Mouse (Mus musculus): Measurements from ENCODE around the gene Crebrf.

The Crebrf gene

DNA sequence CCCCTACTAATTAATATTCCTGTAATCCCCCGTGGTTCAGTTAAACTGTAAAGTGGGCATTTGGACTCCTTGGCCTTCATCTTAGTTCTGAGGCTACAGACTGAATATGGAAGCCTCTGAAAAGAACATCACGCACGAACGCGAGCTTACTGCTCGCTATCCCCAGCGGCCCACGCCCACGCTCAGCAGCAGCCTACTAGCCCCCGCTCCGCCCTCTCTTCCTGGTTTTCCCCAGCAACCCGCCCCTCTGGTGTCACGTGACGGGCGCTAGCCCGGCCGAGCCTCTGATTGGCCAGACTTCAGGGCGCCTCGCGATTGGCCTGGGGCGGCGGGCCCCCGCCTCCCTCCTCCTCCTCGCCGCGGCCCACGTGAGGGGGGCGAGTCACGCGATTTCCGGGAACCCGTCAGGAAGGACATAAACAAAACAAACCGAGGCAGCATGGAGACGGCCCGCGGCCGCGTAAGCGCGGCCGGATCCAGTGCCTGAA is at the start of gene Crebrf:
Gene Crebrf, plus strand, starts transcription at position 380 of the 488 bp plus-strand sequence.
- DNase-seq (ENCODE audit: low read depth, low spot score) = peak; percentile 97

DNA sequence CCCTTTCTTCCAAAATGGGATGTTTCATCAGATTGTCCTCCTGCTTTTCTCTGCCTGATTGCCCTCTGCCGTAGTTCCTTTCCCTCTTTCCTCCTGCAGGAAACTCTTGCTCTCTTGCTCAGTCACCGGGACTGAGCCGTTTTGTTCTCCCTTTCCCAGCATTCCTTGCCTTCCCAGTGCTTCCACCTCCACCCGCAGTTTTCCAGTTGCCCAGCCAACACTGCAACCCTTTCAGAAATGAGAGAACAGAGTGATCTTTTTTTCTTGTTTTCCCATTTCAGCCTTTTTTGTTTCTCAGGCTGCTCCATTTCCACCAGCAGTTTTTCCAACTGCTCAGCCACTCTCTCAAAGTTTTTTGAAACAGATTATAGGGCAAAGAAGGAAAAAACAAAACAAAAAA is 44.2 kb upstream of the Crebrf start:
- no peak for DNase-seq (ENCODE audit: low read depth, low spot score)

DNA sequence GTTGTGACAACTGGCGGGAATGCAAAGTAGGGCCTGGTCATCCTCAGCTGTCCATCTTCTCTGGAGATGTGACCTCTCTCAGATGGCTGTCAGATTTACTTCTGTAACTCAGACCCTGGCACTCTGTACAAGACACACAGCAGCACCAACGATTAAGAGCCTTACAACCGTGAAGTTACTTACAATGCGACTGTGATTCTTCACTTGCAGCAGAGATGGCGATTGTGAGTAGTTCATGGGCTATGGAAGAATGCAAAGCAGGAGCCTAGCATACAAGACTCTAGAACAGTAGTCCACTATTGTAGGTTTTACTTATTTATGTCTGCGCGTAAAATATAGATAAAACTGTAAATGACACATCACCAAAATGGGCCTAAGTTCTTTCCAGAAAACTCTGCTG is 39.6 kb upstream of the Crebrf start:
- no peak for DNase-seq (ENCODE audit: low read depth, low spot score)

DNA sequence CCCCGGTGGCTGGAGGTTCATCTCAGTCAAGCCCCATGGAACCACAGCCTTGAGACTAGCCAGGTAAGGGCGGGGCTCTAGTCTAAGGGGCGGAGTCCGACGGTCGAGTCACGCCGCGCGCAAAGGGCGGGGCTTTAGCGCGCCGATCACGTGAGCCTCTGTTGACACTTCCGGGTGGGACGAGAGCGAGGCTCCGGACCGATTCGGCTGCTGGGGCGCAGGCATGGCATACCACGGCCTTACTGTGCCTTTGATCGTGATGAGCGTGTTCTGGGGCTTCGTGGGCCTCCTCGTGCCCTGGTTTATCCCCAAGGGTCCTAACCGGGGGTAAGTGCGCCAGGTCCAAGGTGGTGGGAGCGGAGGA is 39.2 kb upstream of the Crebrf start:
- peak; percentile 95 for DNase-seq (ENCODE audit: low read depth, low spot score)

DNA sequence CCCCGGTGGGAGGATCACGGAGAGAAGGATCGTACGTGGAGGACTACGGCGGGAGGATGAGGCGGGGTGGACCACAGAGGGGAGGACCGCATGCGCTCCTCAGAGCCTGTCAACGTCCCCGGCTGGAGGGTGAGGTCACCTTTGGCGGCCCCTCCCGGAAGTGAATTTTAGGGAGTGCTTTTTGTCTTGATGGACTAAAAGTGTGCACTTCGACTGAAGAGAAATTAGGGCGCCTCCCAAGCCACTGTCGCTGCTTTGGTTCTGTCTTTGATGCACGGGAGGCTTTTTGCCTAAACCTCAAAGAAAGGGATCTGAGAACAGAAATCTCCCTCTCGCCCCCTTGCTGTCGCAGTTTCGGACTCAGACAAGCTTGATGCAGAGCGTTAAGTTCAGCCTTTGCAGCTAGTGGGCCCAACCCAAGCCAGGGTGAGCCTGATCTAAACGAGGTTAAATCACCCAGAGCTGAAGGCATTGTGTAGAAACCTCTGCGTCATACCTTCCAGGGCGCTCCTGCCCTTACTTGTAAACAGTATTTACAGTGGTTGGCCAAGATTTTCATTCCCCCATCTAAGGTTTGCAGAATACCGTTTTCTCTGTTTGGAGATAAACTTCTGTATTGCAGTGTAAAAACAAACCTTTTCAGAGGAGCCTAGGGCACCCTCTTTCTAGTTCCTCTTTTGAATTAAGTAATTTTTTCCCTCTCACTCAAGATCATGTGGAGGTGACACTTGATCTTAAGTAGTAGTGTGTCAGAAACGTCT is 38.7 kb upstream of the Crebrf start:
- DNase-seq (ENCODE audit: low read depth, low spot score) = peak; percentile 47

DNA sequence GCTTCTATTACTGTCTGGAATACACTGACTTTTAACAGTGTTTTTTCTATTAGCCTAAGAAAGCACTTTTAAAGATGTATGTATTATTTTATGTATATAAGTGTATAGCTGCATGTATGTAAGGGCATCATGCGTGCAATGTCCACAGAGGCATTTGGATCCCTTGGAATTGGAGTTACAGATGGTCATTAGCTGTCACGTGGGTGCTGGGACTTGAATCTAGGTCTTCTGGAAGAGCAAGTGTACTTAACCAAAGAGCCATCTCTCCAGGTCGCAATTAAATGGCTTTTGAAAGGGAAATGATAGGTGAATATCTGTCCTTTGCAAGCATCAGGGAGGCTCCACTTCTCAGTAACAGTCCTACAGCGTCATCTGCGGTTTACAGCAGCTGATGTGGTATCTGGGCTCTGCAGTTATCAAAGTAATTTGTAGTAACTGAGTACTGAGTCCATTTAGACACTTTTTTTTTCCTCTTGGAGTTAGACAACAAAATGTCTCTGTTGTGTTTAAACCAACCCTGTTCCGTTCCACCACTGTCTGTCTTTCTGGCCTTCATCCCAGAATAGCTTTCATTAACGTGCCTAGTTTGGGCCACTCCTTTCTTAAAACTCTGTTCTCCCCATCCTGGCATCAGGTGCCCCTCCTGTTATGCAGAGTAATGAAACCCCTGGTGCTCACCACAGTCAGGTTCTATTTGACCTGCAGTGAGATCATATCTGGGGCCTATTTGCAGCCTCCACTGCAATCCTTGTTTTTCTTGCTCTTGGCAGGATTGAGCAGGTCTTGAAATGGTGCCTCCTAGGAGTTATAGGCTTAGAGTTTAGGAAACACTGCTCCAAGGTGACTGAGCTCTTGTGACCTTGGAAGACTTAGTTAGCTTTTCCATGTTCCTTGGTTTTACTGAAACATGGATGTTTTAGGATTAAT is 37.5 kb upstream of the Crebrf start:
- DNase-seq (ENCODE audit: low read depth, low spot score) = no peak

DNA sequence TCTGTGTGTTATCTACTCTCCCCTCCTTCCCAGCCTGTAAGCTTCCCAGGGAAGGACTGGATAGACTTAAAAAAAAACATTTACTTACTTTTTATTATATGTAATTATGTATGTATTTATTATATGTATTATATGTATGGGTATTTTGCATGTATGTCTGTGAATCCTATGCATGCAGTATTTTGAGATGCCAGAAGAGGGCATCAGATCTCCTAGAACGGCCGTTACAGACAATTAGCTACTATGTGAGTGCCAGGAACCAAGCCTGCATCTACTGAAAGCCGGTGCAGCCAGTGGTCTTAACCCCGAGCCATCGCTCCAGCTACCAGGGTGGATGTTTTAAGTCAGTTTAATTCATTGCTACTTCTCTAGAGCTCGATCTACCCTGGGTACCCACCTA is 34.2 kb upstream of the Crebrf start:
- peak; percentile 35 for DNase-seq (ENCODE audit: low read depth, low spot score)

DNA sequence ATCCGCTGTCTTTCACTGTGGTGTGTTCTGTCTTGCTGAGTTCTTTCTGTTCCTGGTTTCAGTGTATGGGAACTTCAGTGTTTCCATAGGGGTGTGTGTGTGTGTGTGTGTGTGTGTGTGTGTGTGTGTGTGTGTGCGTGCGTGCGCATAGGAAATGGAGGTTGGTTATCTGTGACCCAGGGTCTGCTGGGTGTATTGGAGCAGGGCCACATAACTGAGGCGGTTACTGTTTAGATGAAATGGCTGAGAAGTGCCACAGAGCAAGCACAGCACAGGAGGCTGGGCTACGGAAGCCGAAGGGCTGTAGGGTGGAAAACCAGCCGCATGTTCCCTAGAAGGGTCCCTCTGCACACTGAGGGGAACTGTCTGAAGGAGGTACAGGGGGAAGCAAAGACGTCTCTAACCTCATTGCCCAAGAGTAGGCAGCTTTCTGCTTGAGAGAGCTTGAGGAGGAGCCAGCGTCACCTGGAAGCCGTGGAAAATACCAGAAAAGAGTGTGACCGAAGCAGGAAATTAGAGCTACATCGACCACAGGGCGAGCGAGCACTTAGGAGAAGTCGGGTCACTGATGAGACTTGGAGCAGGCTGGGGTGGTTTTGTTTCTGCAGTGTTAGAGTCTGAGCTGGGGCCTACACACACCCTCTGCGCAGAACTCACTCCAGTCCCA is 29.0 kb upstream of the Crebrf start:
- no peak for DNase-seq (ENCODE audit: low read depth, low spot score)

DNA sequence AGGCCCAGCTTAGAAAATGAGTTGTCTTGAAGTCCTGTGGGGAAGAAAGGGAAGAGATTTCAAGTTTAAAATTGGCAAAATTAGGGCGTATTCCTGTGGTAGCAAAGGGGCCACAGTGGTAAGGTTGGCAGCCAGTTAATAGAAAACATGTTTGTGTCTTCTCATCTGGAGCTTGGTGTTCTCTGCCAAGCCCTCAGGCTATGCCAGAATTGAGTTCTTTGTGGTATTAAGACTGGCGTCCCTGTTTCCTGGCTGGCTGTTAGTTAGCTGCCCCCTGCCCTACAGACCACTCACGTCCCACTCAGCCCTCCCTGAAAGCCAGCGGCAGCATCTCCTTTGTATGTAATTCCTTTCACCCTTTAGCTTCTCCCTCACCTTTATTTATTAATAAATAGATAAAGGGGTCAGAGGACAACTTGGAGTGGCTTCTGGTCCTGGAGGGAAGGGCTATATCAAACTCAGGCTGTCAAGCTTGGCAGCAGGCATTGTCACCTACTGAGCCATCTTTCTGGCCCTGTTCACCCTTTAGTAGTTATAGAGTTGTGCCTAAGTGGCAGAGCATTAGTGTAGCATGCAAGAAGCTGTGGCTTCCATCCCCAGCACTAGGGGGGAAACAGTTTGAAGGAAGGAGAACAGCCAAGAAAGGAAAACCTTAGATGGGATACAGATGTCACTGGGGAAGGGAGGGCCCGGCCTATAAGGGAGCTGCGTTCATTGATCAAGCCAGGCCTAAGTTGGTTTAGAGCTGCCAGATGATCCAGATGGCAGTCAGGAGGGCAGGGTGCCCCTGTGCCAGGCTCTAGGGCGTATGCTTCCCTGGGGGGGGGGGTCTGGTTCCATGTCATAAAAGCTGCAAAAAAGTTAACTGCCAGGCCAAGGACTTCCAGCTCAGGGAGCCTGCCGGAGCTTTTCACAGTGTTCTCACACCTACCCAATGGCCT is 26.4 kb upstream of the Crebrf start:
- no peak for DNase-seq (ENCODE audit: low read depth, low spot score)

DNA sequence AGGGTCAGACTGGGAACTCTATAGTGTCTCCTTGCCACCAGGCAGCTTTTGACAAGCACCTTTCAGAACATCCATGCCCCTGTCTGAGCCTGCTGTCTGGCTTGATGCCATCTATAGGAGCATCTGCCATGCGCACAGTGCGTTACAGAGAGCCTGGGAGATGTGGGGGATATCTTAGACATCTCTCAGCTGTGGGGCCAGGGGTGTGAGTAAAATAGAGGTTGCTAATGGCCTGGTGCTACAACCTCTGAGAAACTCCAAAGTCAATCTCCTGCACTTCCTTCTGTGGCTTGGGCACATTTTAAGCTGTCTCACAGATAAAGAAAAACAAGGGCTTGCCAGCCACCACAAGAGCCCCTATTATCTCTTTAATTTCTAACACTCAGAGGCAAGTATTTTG is 25.6 kb upstream of the Crebrf start:
- DNase-seq (ENCODE audit: low read depth, low spot score) = no peak

DNA sequence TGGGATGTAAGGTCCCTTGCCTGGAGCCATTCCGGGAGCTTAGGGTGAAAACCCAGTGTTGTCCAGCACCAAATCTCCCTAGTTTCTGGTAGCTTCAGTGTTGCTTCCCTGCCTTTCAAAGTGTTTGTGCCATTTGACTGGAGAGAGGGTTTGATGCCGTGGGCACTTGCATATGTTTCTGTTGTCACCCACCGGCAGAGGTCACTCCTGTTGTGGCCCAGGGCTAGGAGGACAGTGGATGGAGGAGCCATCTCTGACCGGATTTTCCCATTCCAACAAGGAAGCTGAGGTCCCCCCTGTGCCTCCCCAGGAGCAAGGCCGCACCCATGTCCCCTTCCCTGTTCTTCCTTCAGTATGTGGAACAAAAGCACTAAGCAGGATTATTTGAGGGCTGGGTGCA is 25.2 kb upstream of the Crebrf start:
- DNase-seq (ENCODE audit: low read depth, low spot score) = no peak

DNA sequence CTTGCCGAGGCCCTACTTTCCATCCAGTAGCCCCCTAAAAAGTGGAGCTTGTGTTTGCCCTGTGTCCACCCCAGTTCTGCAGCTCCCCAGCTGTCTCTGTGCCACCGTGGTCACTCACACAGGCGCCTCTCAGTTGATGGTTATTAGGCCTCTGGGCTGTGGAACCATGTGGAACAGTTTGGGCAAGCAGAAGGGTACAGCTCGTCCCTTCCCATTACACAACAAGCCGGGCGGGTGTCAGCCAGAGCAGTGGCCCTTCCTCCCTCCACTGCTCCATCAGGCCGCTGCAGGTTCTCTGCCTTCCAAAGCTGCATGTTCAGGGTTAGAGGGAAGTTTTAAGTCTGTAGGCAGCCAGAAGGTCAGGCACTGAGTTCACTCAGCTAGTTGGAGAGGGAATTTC is 24.3 kb upstream of the Crebrf start:
- no peak for DNase-seq (ENCODE audit: low read depth, low spot score)

DNA sequence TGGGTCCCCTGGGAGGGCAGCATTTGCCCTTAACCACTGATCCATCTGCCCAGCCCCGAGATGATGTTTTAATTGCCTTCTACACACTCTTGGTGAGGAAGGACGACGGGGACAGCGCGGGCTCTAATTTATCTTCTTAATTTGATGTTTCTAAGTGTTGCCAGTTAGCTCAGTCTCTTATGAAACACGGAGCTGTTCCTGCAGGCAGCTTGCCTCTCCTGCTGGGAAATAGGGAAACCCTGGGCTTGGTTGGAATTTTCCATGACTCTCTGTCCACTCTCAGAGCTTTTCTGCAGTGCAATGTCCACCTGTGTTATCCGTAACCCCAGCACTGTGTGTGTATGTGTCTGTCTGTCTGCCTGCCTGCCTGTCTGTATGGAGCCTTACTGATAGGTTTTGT is 22.0 kb upstream of the Crebrf start:
- DNase-seq (ENCODE audit: low read depth, low spot score) = no peak

DNA sequence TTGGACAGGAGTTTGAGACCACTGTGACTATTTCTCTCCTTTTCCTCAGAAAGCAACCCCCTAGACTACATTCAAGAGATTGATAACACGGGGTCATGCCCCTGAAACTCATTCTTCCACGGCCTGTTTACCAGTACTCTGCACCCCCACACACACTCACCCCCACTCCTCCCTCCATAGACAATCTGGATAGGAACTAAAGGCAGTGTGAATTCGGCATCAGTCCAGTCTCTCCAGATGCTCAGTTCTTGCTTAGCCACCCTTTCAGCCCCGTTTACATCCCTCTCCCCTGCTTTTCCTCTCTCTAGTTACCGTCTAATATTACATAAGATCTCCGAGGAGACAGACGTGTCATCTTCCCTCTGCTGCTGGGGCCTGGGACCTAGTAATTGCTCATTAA is 21.3 kb upstream of the Crebrf start:
- DNase-seq (ENCODE audit: low read depth, low spot score) = no peak

DNA sequence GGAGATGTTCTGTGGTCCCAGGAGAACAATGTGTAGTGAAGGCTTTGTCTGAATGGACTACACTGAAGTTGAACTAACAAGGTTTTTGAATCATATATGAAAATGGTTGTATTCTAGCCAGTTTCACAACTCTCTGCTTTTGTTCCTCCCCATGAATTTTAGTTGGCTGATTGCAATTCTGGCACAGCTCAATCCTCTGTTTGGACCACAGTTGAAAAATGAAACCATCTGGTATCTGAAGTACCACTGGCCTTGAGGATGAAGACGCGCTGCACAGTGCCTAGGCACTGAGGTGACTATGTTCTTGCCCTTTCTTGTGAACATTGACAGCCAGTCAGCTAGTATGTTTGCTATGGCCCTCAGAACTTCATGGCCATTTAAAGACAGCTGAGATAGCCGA is 20.3 kb upstream of the Crebrf start:
- DNase-seq (ENCODE audit: low read depth, low spot score) = no peak

DNA sequence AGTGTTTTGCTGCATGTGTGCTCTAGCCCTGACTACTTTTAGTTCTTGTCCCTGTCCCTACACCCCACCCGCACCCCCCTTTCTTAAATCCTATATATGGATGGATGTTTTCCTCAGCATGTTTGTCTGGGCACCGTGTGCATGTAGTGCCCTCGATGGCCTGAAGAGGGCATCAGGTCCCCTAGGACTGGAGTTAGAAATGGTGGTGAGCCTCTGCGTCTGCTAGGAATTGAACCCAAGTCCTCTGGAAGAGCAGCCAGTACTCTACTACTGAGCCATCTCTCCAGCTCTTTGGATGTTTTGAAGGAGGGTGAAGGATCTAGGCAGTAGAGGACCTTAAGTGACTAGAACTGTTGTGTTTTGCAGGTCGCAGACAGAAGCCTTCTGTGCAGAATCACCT is 16.6 kb upstream of the Crebrf start:
- peak; percentile 39 for DNase-seq (ENCODE audit: low read depth, low spot score)

DNA sequence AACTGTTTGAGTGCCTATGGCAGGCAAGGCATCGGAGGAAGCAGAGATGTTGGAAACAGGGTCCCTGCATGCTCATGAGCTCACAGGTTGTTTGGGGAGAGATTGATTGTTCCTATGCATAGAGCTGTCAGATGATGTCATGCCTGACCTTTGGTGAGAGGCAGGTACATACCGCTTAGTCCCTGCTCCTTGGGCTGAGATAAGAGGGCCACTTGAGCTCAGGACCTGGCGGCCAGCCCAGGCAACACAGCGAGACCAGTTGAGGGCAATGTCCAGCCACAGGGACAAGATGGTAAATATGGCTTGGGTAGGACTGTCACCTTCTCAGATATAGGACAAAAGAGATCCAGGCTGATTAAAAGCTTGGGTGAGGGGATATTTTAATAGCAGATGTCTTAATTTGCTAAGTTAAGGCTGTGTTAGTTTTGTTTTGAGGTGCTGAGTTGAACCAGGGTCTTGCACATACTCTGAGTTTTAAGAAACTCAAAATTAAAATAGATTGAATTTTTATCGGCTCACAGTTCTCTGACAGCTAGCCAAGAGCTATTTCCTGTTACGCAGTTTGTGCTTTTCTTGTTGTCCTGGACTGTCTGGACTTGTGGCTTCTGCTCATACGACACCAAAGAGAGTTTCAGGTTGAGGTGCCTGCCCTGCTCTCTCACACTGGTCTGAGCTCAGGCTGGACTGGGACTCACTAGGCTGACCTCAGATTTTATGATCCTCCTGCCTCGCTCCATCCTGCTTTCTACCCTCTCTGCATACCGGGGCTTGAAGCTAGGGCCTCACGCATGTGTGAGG is 15.4 kb upstream of the Crebrf start:
- no peak for DNase-seq (ENCODE audit: low read depth, low spot score)

DNA sequence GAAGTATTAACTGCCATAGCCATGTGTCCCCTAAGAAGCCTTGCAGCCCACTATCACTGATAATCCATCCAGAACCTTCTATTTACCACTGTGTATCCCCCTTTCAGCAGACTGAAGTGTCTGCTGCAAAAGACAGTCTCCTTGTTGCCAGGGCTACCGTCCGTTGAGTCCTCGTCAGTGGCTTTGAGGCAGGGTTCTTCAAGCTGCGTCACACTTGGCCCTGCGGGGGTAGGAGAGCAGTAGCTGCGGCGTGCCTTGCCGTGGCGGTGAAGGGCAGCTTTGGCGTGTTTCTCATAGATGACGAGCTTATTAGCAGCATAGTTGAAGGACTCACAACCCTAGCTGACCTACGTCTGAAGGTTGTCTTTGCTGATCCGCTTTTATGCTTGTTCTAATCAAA is 13.9 kb upstream of the Crebrf start:
- DNase-seq (ENCODE audit: low read depth, low spot score) = no peak

DNA sequence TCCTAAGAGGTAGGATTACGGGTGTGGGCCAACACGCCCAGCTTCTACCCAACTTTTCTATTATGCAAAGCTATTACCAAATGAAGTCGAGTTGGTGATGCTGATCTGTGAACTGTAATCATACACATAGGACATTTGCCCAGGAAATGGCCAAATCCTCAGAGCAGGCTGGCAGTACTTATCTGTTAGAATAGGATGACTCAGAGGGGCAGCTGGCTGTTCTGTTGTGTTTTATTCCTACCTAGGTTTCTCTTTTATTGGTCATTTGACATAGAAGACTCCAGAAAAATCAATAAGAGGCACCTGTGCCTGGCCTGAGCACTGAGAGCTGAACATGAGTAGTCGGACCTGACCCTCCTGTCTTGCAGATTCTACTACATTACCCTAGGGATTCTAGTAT is 12.8 kb upstream of the Crebrf start:
- no peak for DNase-seq (ENCODE audit: low read depth, low spot score)

DNA sequence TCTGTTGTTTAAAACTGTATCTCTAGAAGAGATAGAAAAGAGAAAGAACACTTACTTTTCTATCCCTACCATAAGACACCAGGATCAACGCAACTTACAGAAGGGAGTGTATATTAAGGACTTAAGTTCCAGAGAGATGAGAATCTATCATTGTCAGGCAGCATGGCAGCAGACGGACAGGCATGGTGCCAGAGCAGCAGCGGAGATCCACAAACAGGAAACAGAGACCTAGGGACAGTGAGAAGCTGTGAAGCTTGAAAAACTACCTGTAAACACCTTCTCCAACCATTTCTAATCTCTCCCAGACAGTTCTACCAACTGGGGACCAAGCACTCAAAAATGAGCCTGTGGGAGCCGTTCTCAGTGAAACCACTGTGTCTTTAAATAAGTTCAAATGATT is 11.8 kb upstream of the Crebrf start:
- DNase-seq (ENCODE audit: low read depth, low spot score) = no peak
